Mouse (Mus musculus) hindbrain, embryonic 15.5 days (tissue): ENCODE measurements around the gene Lyzl4. TPM values are rescaled to one million over a fixed set of nuclear protein-coding genes. Genes with fewer than 3 reads are reported as not detected.
A peak's percentile ranks its signal among the peaks of the same experiment; 100 is the strongest.
"Not testable (repeated sequence)": the region's sequence is repeated elsewhere in the genome, so short reads cannot be mapped to it uniquely, and the experiment has no call there.

Source experiments
- ATAC-seq: fragments of 200-750 bp; cut with Nextera tagmentation; 2 replicates; pipeline ENCODE4 v1.8.0; 2017; ENCODE audit warnings: low read depth, moderate number of reproducible peaks, moderate TSS enrichment; ENCODE audit not compliant: low FRiP score
- H3K27ac ChIP-seq: fragments of 300-500 bp; sonication (generic); replicated peaks from 2 replicates; pipeline ENCODE4 v1.5.1; 2015; ENCODE audit warnings: mild to moderate bottlenecking, inconsistent platforms
- H3K27me3 ChIP-seq: fragments of 300-500 bp; sonication (generic); 2 replicates; pipeline ENCODE4 v1.6.1; 2015; ENCODE audit warnings: control low read depth, inconsistent platforms
- H3K36me3 ChIP-seq: fragments of 300-500 bp; sonication (generic); 2 replicates; pipeline ENCODE4 v1.6.1; 2015; ENCODE audit warnings: control low read depth, inconsistent platforms
- H3K4me1 ChIP-seq: fragments of 300-500 bp; sonication (generic); replicated peaks from 2 replicates; pipeline ENCODE4 v1.6.1; 2015; ENCODE audit warnings: control low read depth, inconsistent platforms
- H3K4me2 ChIP-seq: fragments of 300-500 bp; sonication (generic); 2 replicates; pipeline ENCODE4 v1.6.1; 2015; ENCODE audit warnings: moderate library complexity, mild to moderate bottlenecking, inconsistent platforms
- H3K4me3 ChIP-seq: fragments of 300-500 bp; sonication (generic); 2 replicates; pipeline ENCODE4 v1.5.1; 2015; ENCODE audit warnings: mild to moderate bottlenecking, inconsistent platforms
- H3K9ac ChIP-seq: fragments of 300-500 bp; sonication (generic); 2 replicates; pipeline ENCODE4 v1.6.1; 2015; ENCODE audit warnings: inconsistent platforms
- H3K9me3 ChIP-seq: fragments of 300-500 bp; sonication (generic); 2 replicates; pipeline ENCODE4 v1.6.1; 2016; ENCODE audit warnings: control low read depth, inconsistent platforms
- WGBS: fragments of 180-500 bp; shearing (Covaris S2); methylation state at CpG from one replicate; pipeline ENCODE4 v1.1.7; 2015; 5-methylcytosine and 5-hydroxymethylcytosine counted together
- polyA plus RNA-seq: library from polyadenylated mRNA; unstranded; fragments of >200 nt; fragmentation: Nextera tagmentation; extraction: Ambion mirVana; gene quantifications from 2 replicates; pipeline ENCODE4 v1.2.1, GENCODE M21; 2015

The Lyzl4 gene
- polyA plus RNA-seq, 1 experiment from 2014 or later: 0.26 TPM

DNA sequence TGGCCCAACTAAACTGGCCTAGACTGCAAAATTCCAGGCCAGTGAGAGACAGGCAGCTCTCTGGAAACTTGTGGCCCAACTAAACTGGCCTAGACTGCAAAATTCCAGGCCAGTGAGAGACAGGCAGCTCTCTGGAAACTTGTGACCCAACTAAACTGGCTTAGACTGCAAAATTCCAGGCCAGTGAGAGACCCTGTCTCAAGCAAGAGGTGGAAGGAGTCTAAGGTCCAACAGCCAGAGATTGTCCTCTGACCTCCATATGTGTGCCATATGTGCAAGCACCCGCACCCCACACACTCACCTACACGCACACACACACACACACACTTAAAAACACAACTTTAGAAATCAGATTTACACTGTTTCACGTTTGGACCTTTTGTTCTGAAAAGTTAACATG lies 48.1 kb downstream of the Lyzl4 start:
- H3K4me2 ChIP-seq, H3K27ac ChIP-seq, H3K9ac ChIP-seq, H3K9me3 ChIP-seq, H3K4me3 ChIP-seq, H3K27me3 ChIP-seq, H3K36me3 ChIP-seq, H3K4me1 ChIP-seq, ATAC-seq: not testable (repeated sequence)
- WGBS: 86% methylated on average over 3 of the region's 3 CpGs

DNA sequence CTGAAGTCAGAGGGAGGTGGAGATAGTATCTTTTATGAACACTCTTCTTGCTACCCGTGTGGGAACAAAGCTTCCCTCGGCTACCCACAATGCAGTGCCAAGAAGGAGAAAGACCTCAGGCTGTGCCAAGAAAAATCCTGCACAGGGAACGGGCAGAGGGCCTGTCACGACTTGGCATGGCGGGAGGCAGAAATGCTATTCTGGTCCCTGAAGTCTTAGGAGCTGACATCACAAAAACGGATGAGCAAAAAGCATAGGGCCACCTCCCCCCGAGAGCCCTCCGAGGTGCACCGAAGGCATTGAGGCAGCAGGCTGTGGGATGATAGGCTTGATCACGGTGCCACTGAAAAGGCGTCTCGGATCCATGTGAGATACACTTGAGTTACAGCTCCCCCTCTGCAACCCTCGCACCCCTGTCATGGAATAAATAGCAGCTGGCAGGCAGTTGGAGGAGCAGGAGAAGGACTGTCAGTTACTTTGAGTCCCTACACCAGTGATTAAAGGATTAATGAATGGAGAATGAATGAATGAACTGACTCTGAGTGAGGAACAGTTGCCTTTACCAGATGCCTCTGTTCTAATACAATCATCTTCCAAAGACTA lies 48.8 kb downstream of the Lyzl4 start:
- no peak overlapping the region for H3K4me3 ChIP-seq
- H3K27ac ChIP-seq: no peak overlapping the region
- no peaks in the 10 kb centered on the region for H3K9me3 ChIP-seq
- no peak for ATAC-seq
- no peaks in the 10 kb centered on the region for H3K27me3 ChIP-seq
- H3K9ac ChIP-seq: no peak overlapping the region
- H3K4me2 ChIP-seq: no peak overlapping the region
- H3K36me3 ChIP-seq: no peaks in the 10 kb centered on the region
- H3K4me1 ChIP-seq: no peaks in the 10 kb centered on the region
- WGBS: 54% methylated on average over 13 of the region's 13 CpGs

DNA sequence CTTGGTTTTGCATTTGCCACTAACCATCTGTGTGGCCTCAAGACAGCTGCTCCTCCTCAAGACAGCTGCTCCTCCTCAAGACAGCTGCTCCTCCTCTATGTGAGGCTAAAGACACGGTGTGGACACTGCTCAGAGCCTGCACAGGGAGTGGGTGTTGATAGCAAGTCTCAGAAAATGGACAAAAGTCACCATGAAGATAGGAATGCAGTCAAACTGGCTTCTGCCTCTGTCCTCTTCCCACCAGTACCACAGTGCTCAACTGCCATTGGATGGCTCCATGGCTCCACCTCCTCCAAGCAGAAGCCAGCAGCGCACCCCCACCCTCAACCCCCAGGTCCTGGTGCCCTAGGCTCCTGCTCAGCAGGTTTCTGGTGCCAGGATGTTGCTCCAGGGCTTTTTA lies 52.4 kb downstream of the Lyzl4 start:
- ATAC-seq: no peak
- Histone ChIP-seq H3K4me3 (no peak overlapping the region), H3K9ac (no peak overlapping the region), H3K9me3 (no peaks in the 10 kb centered on the region), H3K4me1 (no peaks in the 10 kb centered on the region), H3K4me2 (no peak overlapping the region), H3K27me3 (no peaks in the 10 kb centered on the region), H3K36me3 (no peaks in the 10 kb centered on the region), H3K27ac (no peak overlapping the region)
- WGBS: 45% methylated on average over 2 of the region's 2 CpGs

DNA sequence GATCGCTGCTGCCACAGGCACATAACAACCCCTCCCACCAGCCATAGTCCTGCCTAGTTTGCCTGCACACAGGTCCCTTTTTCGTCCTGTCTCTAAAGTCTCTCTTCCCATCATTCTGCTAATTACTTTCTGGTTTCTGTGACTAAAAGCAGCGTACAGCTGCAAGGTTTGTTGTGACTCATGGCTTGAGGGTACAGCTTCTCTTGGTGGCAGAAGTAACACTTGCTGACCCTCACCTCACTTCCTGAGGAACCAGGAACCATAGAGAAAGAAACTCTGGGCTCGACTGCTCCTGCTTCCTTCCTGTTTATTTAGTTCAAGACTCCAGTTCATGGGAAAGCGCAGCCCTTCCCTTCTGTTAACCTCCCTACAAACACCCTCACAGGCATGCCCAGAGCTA lies 67.5 kb downstream of the Lyzl4 start:
- Histone ChIP-seq H3K4me2 (no peak overlapping the region), H3K27ac (no peak overlapping the region), H3K9ac (no peak overlapping the region), H3K27me3 (no peaks in the 10 kb centered on the region), H3K36me3 (no peaks in the 10 kb centered on the region), H3K4me3 (no peak overlapping the region), H3K9me3 (no peaks in the 10 kb centered on the region), H3K4me1 (no peaks in the 10 kb centered on the region)
- 74% methylated on average over 5 of the region's 5 CpGs for WGBS
- no peak for ATAC-seq

DNA sequence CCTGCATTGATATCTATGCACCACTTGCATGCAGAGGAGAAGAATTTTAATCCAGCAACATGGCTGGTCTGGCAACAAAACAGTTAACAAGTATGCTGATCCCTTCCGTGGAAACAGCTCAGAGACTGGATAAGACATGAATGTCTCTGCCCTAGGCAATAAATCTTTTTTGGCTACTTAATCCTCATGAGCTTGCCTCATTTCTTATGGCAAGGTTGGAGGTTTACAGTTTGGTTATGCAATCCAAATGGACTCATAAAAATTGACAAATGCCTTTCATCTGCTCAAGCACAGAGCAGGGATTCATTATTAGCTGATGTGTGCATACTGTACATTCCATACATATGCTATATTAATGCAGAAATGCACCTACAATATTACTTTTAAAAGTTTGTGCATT lies 73.4 kb downstream of the Lyzl4 start:
- Histone ChIP-seq H3K4me1 (no peaks in the 10 kb centered on the region), H3K27ac (no peak overlapping the region), H3K4me3 (no peak overlapping the region), H3K27me3 (no peaks in the 10 kb centered on the region), H3K4me2 (no peak overlapping the region), H3K9ac (no peak overlapping the region), H3K9me3 (no peaks in the 10 kb centered on the region), H3K36me3 (no peaks in the 10 kb centered on the region)
- WGBS: 10% methylated on average over 1 of the region's 1 CpGs
- no peak for ATAC-seq

DNA sequence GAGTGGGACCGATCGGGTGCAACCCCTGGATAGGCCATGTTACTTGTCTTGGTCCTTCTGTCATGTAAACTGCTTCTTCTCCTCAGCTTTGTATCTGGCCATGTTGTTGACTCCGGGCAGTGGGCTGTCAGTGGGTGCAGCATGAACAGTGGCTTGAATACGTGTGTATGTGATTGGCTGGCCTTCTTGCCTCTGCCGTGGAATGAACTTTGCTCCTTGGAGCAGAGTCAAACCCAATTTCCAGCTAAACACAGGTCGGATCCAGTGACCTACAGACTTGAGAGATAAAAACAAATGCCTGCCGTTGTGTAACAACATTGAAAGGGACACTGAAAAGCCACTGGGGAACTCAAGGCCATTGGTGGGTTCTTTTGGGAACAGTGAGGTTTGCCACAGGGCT lies 75.5 kb downstream of the Lyzl4 start:
- no peak overlapping the region for H3K9ac ChIP-seq
- H3K36me3 ChIP-seq: no peaks in the 10 kb centered on the region
- H3K4me3 ChIP-seq: no peak overlapping the region
- peaks cover 4% of the 10 kb centered on the region; the same call in 1 of the 2 replicates for H3K4me1 ChIP-seq
- 82% methylated on average over 7 of the region's 7 CpGs for WGBS
- ATAC-seq: no peak
- no peak overlapping the region for H3K4me2 ChIP-seq
- no peaks in the 10 kb centered on the region for H3K27me3 ChIP-seq
- no peak overlapping the region for H3K27ac ChIP-seq
- H3K9me3 ChIP-seq: no peaks in the 10 kb centered on the region

DNA sequence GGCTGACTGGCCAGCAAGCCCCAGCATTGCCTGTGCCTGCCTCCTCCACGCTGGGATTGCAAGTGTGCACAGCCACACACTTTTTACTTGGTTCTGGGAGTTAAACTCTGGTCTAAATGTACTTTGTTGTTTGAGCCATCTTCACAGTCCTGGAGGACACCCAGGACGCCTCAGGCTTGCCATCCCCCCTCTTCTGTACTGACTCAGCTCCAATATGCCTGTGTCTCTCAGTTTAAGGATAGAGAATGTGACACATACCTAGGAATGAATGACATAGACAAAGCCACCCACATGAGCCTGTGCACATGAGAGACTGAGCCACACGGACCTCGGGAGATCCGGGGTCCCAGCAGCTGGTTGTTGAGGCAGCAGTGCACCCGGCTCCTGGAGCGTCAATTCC lies 78.6 kb downstream of the Lyzl4 start:
- H3K36me3 ChIP-seq: no peaks in the 10 kb centered on the region
- H3K4me1 ChIP-seq: peaks cover 6% of the 10 kb centered on the region; the same call in 1 of the 2 replicates
- WGBS: 81% methylated on average over 7 of the region's 7 CpGs
- no peak overlapping the region for H3K4me2 ChIP-seq
- H3K4me3 ChIP-seq: no peak overlapping the region
- no peak overlapping the region for H3K9ac ChIP-seq
- no peaks in the 10 kb centered on the region for H3K9me3 ChIP-seq
- H3K27ac ChIP-seq: no peak overlapping the region
- H3K27me3 ChIP-seq: no peaks in the 10 kb centered on the region
- no peak for ATAC-seq

DNA sequence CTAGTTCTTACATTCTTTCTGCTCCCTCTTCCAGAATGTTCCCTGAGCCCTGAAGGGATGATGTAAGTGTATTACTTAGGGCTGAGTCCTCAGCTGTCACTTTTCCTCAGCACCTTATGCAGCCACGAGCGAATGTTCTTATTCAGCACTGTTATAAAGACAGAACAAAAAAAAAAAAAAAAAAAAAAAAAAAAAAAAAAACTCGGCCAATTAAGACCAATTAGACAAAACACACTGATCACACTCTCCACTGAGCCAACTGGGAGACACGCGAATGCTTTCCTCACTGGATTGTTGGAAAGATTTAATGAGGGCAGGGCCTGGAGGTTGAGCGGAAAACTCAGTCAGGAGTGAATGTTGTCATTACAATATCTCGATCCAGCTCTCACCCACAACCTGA lies 81.4 kb downstream of the Lyzl4 start:
- no peaks in the 10 kb centered on the region for H3K27me3 ChIP-seq
- H3K9me3 ChIP-seq: no peaks in the 10 kb centered on the region
- no peak overlapping the region for H3K27ac ChIP-seq
- no peak for ATAC-seq
- 67% methylated on average over 7 of the region's 7 CpGs for WGBS
- no peak overlapping the region for H3K9ac ChIP-seq
- peaks cover 15% of the 10 kb centered on the region for H3K4me1 ChIP-seq
- H3K4me3 ChIP-seq: no peak overlapping the region
- H3K4me2 ChIP-seq: no peak overlapping the region
- no peaks in the 10 kb centered on the region for H3K36me3 ChIP-seq

DNA sequence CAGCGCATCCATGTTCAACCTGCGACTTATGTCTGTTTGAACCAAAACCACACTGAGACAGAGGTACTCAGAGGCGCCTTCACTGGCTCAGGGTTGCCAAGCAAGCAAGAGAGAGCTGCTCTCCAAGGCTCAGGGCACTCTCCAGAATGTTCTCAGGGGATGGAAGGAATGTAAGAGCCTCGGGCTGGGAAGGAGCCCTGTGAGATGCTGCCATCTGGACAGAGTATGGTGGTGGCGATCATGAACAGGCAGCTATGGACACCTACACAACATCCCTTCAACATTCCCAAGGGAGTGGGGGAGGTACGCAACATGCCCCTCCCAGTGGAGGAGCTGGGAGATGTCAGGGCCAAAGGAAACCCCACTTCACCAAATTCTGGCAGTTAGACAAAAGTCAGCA lies 83.7 kb downstream of the Lyzl4 start:
- Histone ChIP-seq H3K36me3 (no peaks in the 10 kb centered on the region), H3K9ac (no peak overlapping the region), H3K4me1 (peaks cover 20% of the 10 kb centered on the region), H3K9me3 (no peaks in the 10 kb centered on the region), H3K27ac (no peak overlapping the region), H3K27me3 (no peaks in the 10 kb centered on the region), H3K4me2 (no peak overlapping the region), H3K4me3 (no peak overlapping the region)
- ATAC-seq: no peak
- 77% methylated on average over 6 of the region's 6 CpGs for WGBS

DNA sequence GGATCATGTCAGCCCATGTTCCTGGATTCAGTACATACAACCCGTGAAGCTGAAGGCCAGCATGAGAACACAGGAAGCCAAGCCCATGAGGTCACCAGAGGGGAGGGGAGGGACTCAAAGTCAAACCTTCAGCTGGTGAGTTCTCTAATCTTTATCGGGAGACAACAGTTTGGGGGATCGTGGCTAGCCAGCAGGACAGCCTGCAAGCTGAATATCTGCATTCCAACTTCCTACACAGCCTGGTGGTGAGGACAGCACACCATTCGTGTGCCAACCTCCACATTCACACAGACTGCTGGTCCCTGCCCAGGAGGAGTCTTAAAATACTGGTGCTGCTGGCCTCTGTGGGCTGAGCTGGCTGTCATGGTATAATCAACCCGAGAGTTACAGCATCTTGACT lies 85.0 kb downstream of the Lyzl4 start:
- H3K9ac ChIP-seq: no peak overlapping the region
- H3K4me1 ChIP-seq: peaks cover 16% of the 10 kb centered on the region
- H3K4me2 ChIP-seq: no peak overlapping the region
- H3K27ac ChIP-seq: no peak overlapping the region
- H3K9me3 ChIP-seq: no peaks in the 10 kb centered on the region
- H3K36me3 ChIP-seq: no peaks in the 10 kb centered on the region
- no peak overlapping the region for H3K4me3 ChIP-seq
- H3K27me3 ChIP-seq: no peaks in the 10 kb centered on the region
- WGBS: 70% methylated on average over 5 of the region's 5 CpGs
- ATAC-seq: no peak

DNA sequence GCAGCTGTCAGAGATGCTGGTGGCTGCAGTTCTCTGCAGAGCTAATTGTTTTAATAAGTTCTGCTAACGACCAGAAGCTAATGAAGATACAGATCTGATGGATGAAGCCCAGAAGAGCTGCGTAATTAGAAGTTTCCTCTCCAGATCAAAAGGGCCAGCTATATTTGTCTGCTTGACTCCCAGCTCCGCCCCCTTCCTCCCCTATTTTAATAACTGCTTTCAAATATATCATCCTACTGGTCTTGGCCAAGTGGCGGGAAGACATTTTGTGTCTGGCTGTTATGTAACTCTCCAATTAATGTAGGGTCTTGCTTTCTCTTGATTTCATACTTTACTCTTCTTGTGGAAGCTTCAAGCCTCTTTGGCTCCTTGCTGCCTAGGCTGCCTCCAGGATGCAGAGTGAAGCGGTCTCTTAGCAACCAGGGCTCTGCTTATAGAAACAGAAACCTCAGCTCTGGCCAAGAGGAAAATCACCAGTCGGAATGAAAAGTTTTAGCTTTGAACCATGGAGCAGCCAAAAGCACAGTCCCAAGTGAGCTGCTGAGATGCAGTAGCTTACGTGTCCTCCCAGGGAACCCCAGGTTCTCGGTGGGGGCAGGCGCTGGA lies 86.4 kb downstream of the Lyzl4 start:
- H3K9me3 ChIP-seq: no peaks in the 10 kb centered on the region
- ATAC-seq: peak; percentile 61
- H3K27me3 ChIP-seq: no peaks in the 10 kb centered on the region
- no peak overlapping the region for H3K9ac ChIP-seq
- H3K4me3 ChIP-seq: no peak overlapping the region
- H3K4me1 ChIP-seq: peaks cover 16% of the 10 kb centered on the region
- 43% methylated on average over 9 of the region's 9 CpGs for WGBS
- H3K27ac ChIP-seq: peak overlapping the region; percentile 4; the same call in 1 of the 2 replicates
- no peaks in the 10 kb centered on the region for H3K36me3 ChIP-seq
- no peak overlapping the region for H3K4me2 ChIP-seq

DNA sequence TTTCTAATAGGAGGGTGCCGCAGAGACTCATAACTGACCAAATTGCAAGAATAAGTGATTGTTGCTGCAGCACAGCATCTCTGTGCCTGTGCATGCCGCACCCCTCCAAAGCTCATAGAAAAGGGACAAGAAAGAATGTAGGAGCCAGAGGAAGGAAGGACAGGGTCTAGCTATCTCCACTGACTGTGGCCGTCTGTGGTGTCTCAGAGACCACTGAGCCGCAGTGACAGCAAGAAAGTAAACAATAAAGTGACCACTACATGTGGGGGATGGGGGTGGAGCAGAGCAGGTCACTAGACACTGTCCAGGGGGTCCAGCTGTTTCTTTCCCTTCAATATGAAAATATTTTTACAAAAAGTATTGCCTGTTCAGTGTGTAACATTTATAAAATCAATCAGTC lies 88.3 kb downstream of the Lyzl4 start:
- no peak overlapping the region for H3K9ac ChIP-seq
- no peaks in the 10 kb centered on the region for H3K9me3 ChIP-seq
- no peak overlapping the region for H3K27ac ChIP-seq
- 69% methylated on average over 4 of the region's 4 CpGs for WGBS
- peaks cover 16% of the 10 kb centered on the region for H3K4me1 ChIP-seq
- no peak for ATAC-seq
- H3K27me3 ChIP-seq: no peaks in the 10 kb centered on the region
- H3K36me3 ChIP-seq: no peaks in the 10 kb centered on the region
- H3K4me2 ChIP-seq: no peak overlapping the region
- no peak overlapping the region for H3K4me3 ChIP-seq

DNA sequence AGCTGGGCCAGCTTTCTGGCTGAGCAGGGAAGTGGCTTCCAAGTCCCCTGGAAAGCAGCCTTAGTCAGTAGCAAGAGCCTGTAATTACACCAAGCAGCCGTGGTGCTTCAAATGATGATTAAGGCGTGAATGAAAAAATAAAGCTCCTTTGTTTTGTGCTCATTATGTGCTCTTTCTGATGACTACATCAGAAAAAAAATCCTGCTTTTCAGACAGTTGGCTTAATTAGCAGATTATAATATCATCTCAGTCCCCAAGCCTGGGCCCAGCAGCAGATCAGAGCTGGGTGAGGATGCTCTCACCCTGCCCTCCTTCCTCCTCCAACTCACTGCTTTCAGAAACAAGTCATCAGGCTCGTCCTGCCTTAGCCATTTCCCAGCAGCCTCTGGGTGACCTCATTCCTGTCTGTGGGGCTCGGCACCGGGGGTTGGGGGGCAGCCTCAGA lies 91.5 kb downstream of the Lyzl4 start:
- H3K36me3 ChIP-seq: no peaks in the 10 kb centered on the region
- H3K4me1 ChIP-seq: peaks cover 3% of the 10 kb centered on the region
- H3K27ac ChIP-seq: 0 out of 2 replicates have a peak overlapping the region, but pooled peaks have one; percentile 14
- 50% methylated on average over 5 of the region's 5 CpGs for WGBS
- no peak overlapping the region for H3K4me3 ChIP-seq
- peak; percentile 45; the same call in 1 of the 2 replicates for ATAC-seq
- no peaks in the 10 kb centered on the region for H3K9me3 ChIP-seq
- H3K9ac ChIP-seq: no peak overlapping the region
- no peaks in the 10 kb centered on the region for H3K27me3 ChIP-seq
- H3K4me2 ChIP-seq: no peak overlapping the region
